Mouse (Mus musculus): ENCODE measurements around the gene Arfrp1.

- TF ChIP-seq E2F4 (IDR thresholded peaks at IDR 0.05; ENCODE audit: insufficient read depth) = no peak
- no peak for TF ChIP-seq POLR2A (IDR thresholded peaks at IDR 0.05; ENCODE audit: insufficient read length, low read depth)
- no peak for TF ChIP-seq MYOG (IDR thresholded peaks at IDR 0.05; ENCODE audit: control insufficient read depth in 1 of 3, insufficient read depth in 1 of 3, insufficient read length in 2 of 3, low read depth in 2 of 3)
- no peak for TF ChIP-seq TCF3 (IDR thresholded peaks at IDR 0.05; ENCODE audit: insufficient read length, low read depth)
Measured at GRCm38 (mm10) chr2:181364487-181364859, 731 bp downstream of the Arfrp1 start.
